Mouse (Mus musculus) kidney, adult 2 months (tissue): Measurements from ENCODE around the gene Adcy6. TPM values are rescaled to one million over a fixed set of nuclear protein-coding genes. Genes with fewer than 3 reads are reported as not detected.

Experiments
- DNase-seq: peaks from one replicate; pipeline ENCODE4 v3.0.0; 2021
- H3K27ac ChIP-seq: fragments of 200-500 bp; 2 replicates; pipeline ENCODE4 v1.5.1; 2012; ENCODE audit warnings: low read depth, low read length, control low read depth, inconsistent platforms; ENCODE audit not compliant: insufficient read depth
- H3K27me3 ChIP-seq: fragments of 200-500 bp; replicated peaks from 2 replicates; pipeline ENCODE4 v1.6.1; 2012; ENCODE audit warnings: mild to moderate bottlenecking, moderate library complexity, low read length, inconsistent platforms; ENCODE audit not compliant: control insufficient read depth, insufficient read depth
- H3K36me3 ChIP-seq: fragments of 200-500 bp; 2 replicates; pipeline ENCODE4 v1.6.1; 2012; ENCODE audit warnings: mild to moderate bottlenecking, moderate library complexity, low read length, inconsistent platforms; ENCODE audit not compliant: control insufficient read depth, insufficient read depth
- H3K4me1 ChIP-seq: fragments of 200-500 bp; 2 replicates; pipeline ENCODE4 v1.6.1; 2011; ENCODE audit warnings: low read length; ENCODE audit not compliant: control insufficient read depth, insufficient read depth
- H3K4me3 ChIP-seq: fragments of 200-500 bp; 2 replicates; pipeline ENCODE4 v1.5.1; 2011; ENCODE audit warnings: mild to moderate bottlenecking, low read depth, low read length, control low read depth; ENCODE audit not compliant: insufficient read depth
- CTCF ChIP-seq: fragments of 200-500 bp; conservative IDR thresholded peaks from 2 replicates; pipeline ENCODE4 v1.5.1; 2011; ENCODE audit warnings: low read depth, mild to moderate bottlenecking, control low read depth, low read length, moderate library complexity, mixed read lengths; ENCODE audit not compliant: insufficient read depth, insufficient read length
- POLR2A ChIP-seq: fragments of 200-500 bp; IDR thresholded peaks from one replicate; pipeline ENCODE4 v1.6.1; 2011; ENCODE audit warnings: low read depth, low read length, control low read depth
- WGBS: fragments of 180-500 bp; shearing (Covaris S2); methylation state at CpG from one replicate; pipeline ENCODE4 v1.1.7; 2018; 5-methylcytosine and 5-hydroxymethylcytosine counted together
- polyA plus RNA-seq: library from polyadenylated mRNA; depleted of rRNA; stranded (reverse); fragments of >200 nt; gene quantifications from 2 replicates; pipeline ENCODE4 v1.2.3, GENCODE M21; 2012

The Adcy6 gene
- polyA plus RNA-seq, 1 experiment: 98.7 TPM

DNA sequence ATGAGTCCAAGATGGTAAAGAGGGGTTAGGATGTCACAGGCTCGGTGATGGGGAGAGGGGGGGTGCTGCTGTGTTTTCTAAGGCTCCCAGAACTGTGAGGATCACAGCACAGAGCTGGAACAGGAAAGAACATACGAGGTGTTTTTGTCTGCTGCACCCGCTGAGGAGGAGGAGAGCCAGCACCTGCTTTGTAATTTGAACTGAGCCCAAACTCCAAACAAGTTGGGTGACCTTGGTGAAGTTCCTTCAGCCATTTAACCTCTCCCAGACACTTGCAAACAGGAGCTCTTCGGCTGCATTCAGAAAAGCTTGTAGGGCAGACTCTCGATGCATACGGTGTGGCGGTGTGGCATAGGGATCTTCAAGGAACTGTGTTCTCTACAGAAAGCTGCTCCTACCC, 24.5 kb downstream of the Adcy6 start:
- no peaks in the 10 kb centered on the region for H3K27me3 ChIP-seq
- no peak overlapping the region for H3K4me3 ChIP-seq
- DNase-seq: peak; percentile 72
- no peaks in the 10 kb centered on the region for H3K36me3 ChIP-seq
- H3K4me1 ChIP-seq: peaks cover 11% of the 10 kb centered on the region; the same call in 1 of the 2 replicates
- TF ChIP-seq POLR2A (no peak), CTCF (no peak)
- 39% methylated on average over 7 of the region's 7 CpGs for WGBS
- H3K27ac ChIP-seq: peak overlapping the region; percentile 91

- Histone ChIP-seq H3K27me3 (no peaks in the 10 kb centered on the region), H3K4me1 (peaks cover 11% of the 10 kb centered on the region; the same call in 1 of the 2 replicates), H3K4me3 (no peak overlapping the region), H3K27ac (no peak overlapping the region), H3K36me3 (no peaks in the 10 kb centered on the region)
- no peak for TF ChIP-seq CTCF
- TF ChIP-seq POLR2A: no peak
- WGBS: 79% methylated on average over 8 of the region's 8 CpGs
- DNase-seq: no peak
These were observed 26.9 kb downstream of the Adcy6 start for GRCm38 (mm10) chr15:98582996-98583395.

DNA sequence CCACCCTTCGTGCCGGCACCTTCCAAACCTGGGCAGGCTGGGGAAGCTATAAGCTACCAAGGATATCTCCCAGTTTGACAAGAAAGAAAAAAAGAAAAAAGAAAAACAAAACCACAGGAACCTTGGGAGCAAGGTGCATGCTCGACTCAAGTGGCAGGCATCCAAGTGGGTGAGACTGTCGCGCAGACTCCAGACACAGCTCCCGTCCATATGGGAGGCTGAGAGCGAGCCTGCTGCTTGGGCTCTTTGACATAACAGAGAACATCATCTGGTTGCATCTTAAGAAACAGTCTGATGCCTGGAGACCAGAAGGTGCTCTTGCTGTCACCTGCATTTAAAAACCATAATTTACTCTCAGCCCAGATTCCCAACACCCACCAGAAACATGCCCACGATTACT, 27.5 kb downstream of the Adcy6 start:
- TF ChIP-seq CTCF (no peak), POLR2A (no peak)
- H3K4me3 ChIP-seq: no peak overlapping the region
- H3K36me3 ChIP-seq: no peaks in the 10 kb centered on the region
- peak; percentile 72 for DNase-seq
- no peaks in the 10 kb centered on the region for H3K27me3 ChIP-seq
- no peak overlapping the region for H3K27ac ChIP-seq
- H3K4me1 ChIP-seq: peaks cover 11% of the 10 kb centered on the region; the same call in 1 of the 2 replicates
- WGBS: 31% methylated on average over 8 of the region's 8 CpGs

GRCm38 (mm10) chr15:98579795-98580464, 29.9 kb downstream of the Adcy6 start:
- Histone ChIP-seq H3K4me3 (no peak overlapping the region), H3K27me3 (no peaks in the 10 kb centered on the region), H3K36me3 (no peaks in the 10 kb centered on the region), H3K27ac (no peak overlapping the region), H3K4me1 (peaks cover 8% of the 10 kb centered on the region; the same call in 1 of the 2 replicates)
- peak; percentile 90 for DNase-seq
- WGBS: 44% methylated on average over 5 of the region's 5 CpGs
- TF ChIP-seq CTCF (peak; percentile 99), POLR2A (no peak)

DNA sequence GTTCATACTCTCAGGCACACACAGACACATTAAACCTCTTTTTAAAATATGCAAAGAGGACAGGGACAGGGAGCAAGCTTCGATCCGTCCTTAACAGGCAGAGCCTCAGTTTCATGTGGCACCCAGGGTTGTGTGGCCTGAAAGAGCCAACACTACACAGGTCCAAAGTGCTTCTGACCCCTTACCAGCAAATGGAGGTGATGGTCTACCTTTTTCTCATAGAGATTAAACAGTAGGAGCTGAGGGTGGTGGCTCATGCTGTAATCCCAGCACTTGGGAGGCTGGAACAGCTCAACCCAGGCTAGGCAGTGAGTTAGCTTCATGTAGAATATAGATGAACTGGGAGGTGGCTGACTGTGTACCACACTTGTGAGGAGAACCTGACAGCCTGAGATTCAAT, 30.6 kb downstream of the Adcy6 start:
- H3K4me1 ChIP-seq: peaks cover 8% of the 10 kb centered on the region; the same call in 1 of the 2 replicates
- H3K27ac ChIP-seq: no peak overlapping the region
- no peaks in the 10 kb centered on the region for H3K36me3 ChIP-seq
- TF ChIP-seq CTCF (no peak), POLR2A (no peak)
- WGBS: 83% methylated on average over 2 of the region's 2 CpGs
- no peaks in the 10 kb centered on the region for H3K27me3 ChIP-seq
- no peak for DNase-seq
- H3K4me3 ChIP-seq: no peak overlapping the region

GRCm38 (mm10) chr15:98573293-98573692, 36.6 kb downstream of the Adcy6 start:
- WGBS: 75% methylated on average over 4 of the region's 4 CpGs
- Histone ChIP-seq H3K4me3 (no peak overlapping the region), H3K27me3 (no peaks in the 10 kb centered on the region), H3K27ac (no peak overlapping the region), H3K36me3 (no peaks in the 10 kb centered on the region), H3K4me1 (no peaks in the 10 kb centered on the region; the same call in 1 of the 2 replicates)
- DNase-seq: no peak
- TF ChIP-seq POLR2A (no peak), CTCF (no peak)

DNA sequence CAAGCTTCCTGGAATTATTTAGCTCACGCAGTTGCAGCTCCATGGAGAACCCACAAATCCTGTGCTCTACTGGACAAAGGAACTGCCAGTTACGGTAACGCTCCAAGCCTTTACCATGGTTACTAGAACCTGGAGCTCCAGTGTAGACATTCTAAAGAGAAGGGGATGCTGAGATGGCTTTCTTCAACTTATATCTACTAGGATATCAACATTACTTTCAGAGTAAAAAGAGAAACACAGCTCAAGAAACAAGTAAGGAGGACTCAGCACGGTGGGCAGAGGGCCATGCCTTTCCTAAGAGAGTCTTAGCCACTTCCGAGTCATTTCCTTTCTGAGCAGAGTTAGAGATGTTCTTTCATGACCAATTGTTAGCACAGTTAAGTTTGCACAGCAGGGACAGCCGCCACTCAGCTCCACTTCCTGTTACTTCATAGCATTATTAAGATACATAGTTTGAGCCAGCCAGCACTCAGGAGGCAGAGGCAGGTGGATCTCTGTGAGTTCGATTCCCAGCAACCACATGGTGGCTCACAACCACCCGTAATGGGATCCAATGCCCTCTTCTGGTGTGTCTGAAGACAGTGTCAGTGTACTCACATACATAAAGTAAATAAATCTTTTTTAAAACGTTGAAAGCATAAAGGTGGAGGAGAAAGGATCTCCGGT, 38.9 kb downstream of the Adcy6 start, which contains the start of the genes Ccnt1 and 4930415O20Rik:
Gene Ccnt1, minus strand, starts transcription at position 51 of the 666 bp plus-strand sequence.
Gene 4930415O20Rik, plus strand, starts transcription at position 132 of the 666 bp plus-strand sequence.
- Histone ChIP-seq H3K36me3 (no peaks in the 10 kb centered on the region), H3K27ac (peak within 1 kb of the TSS; percentile 27; the same call in 1 of the 2 replicates), H3K27me3 (no peaks in the 10 kb centered on the region), H3K4me3 (no peak within 1 kb of the TSS), H3K4me1 (peaks cover 1% of the 10 kb centered on the region; the same call in 1 of the 2 replicates)
- no peak for TF ChIP-seq CTCF
- TF ChIP-seq POLR2A: no peak
- WGBS: 81% methylated on average over 10 of the region's 10 CpGs
- DNase-seq: no peak
